Mouse (Mus musculus): ENCODE results near the gene Il3. TPM values are rescaled to one million over a fixed set of nuclear protein-coding genes. Genes with fewer than 3 reads are reported as not detected.

The Il3 gene
- total and polyA plus RNA-seq, 3 experiments, result 1.5 to 4.8 (median 3.5) TPM

- Histone ChIP-seq H3K9ac (ENCODE audit: insufficient read depth, low read depth) (peak within 1 kb of the TSS; percentile 9; the same call in 1 of the 2 replicates), H3K4me1 (ENCODE audit: control insufficient read depth in 1 of 2, insufficient read depth in 2 of 2) (peaks cover 17 to 63% of the 10 kb centered on the region in 2 experiments), H3K79me2 (replicated peaks; ENCODE audit: control insufficient read depth, extremely low read depth, insufficient read depth, poor library complexity, severe bottlenecking) (no peaks in the 10 kb centered on the region), H3K36me3 (replicated peaks in 1 of 2; ENCODE audit: control insufficient read depth in 1 of 2, insufficient read depth in 1 of 2, low read length in 1 of 2) (no peaks in the 10 kb centered on the region), H3K27ac (ENCODE audit: insufficient read depth, low read depth) (no peak within 1 kb of the TSS), H3K4me2 (ENCODE audit: insufficient read depth, low read depth, poor library complexity, severe bottlenecking) (no peak within 1 kb of the TSS), H3K9me3 (replicated peaks; ENCODE audit: low read length) (no peaks in the 10 kb centered on the region), H3K4me3 (replicated peaks in 1 of 3; ENCODE audit: low read depth in 2 of 3, low read length in 2 of 3, poor library complexity in 1 of 3) (peak within 1 kb of the TSS in 1 of 3 experiments; percentile 8), H3K27me3 (replicated peaks) (no peaks in the 10 kb centered on the region)
- TF ChIP-seq UBTF (IDR thresholded peaks at IDR 0.05; ENCODE audit: low read depth, low read length) (no peak), BHLHE40 (IDR thresholded peaks at IDR 0.05; ENCODE audit: low read depth, low read length) (peak; percentile 15; the same call in 1 of the 2 replicates), NELFE (IDR thresholded peaks at IDR 0.05; ENCODE audit: low read depth, low read length) (peak; percentile 23; the same call in 1 of the 2 replicates), MAX (IDR thresholded peaks at IDR 0.05; ENCODE audit: low read length) (no peak)
- no peak for DNase-seq (ENCODE audit: extremely low read depth)
- dilution Hi-C loops (cut with MboI; ENCODE audit: extremely low pct_ligation_motif_present, extremely low pct_unique_long_range_greater_than_20kb, low sequenced_read_pairs) (no loop called here), in situ Hi-C loops (cut with MboI; ENCODE audit: low pct_ligation_motif_present, low pct_unique_long_range_greater_than_20kb, low sequenced_read_pairs) (no loop called here)
These were observed 17.9 kb downstream of the Il3 start, which contains the start of gene Csf2 for GRCm38 (mm10) chr11:54248940-54249717. Gene Csf2, minus strand, starts transcription at chr11:54249667.

- TF ChIP-seq UBTF (IDR thresholded peaks at IDR 0.05; ENCODE audit: low read depth, low read length) (no peak), SMC3 (IDR thresholded peaks at IDR 0.05; ENCODE audit: low read depth, low read length) (no peak), MAFK (IDR thresholded peaks at IDR 0.05; ENCODE audit: insufficient replicate concordance, low read length) (peak; percentile 96), IRF4 (IDR thresholded peaks at IDR 0.05; ENCODE audit: low read depth, low read length) (no peak), JUND (conservative IDR thresholded peaks at IDR 0.05; ENCODE audit: low read depth, low read length) (no peak)
- Histone ChIP-seq H3K27ac (ENCODE audit: insufficient read depth, low read depth) (no peak overlapping the region), H3K9me3 (replicated peaks; ENCODE audit: low read length) (no peaks in the 10 kb centered on the region), H3K4me3 (replicated peaks in 1 of 3; ENCODE audit: low read depth in 2 of 3, low read length in 2 of 3, poor library complexity in 1 of 3) (no peak overlapping the region), H3K9ac (ENCODE audit: insufficient read depth, low read depth) (no peak overlapping the region), H3K4me2 (ENCODE audit: insufficient read depth, low read depth, poor library complexity, severe bottlenecking) (no peak overlapping the region), H3K79me2 (replicated peaks; ENCODE audit: control insufficient read depth, extremely low read depth, insufficient read depth, poor library complexity, severe bottlenecking) (no peaks in the 10 kb centered on the region), H3K27me3 (replicated peaks) (no peaks in the 10 kb centered on the region), H3K4me1 (ENCODE audit: control insufficient read depth in 1 of 2, insufficient read depth in 2 of 2) (peaks cover 13 to 54% of the 10 kb centered on the region in 2 experiments), H3K36me3 (replicated peaks in 1 of 2; ENCODE audit: control insufficient read depth in 1 of 2, insufficient read depth in 1 of 2, low read length in 1 of 2) (no peaks in the 10 kb centered on the region)
- DNase-seq (ENCODE audit: extremely low read depth), result no peak
- in situ Hi-C loops (cut with MboI; ENCODE audit: low pct_ligation_motif_present, low pct_unique_long_range_greater_than_20kb, low sequenced_read_pairs), result no loop called here
- dilution Hi-C loops (cut with MboI; ENCODE audit: extremely low pct_ligation_motif_present, extremely low pct_unique_long_range_greater_than_20kb, low sequenced_read_pairs), result no loop called here
These were observed 19.7 kb downstream of the Il3 start for GRCm38 (mm10) chr11:54247251-54247950.

- Histone ChIP-seq H3K27me3 (replicated peaks) (no peaks in the 10 kb centered on the region), H3K4me2 (ENCODE audit: insufficient read depth, low read depth, poor library complexity, severe bottlenecking) (no peak overlapping the region), H3K27ac (ENCODE audit: insufficient read depth, low read depth) (no peak overlapping the region), H3K4me3 (replicated peaks in 1 of 3; ENCODE audit: low read depth in 2 of 3, low read length in 2 of 3, poor library complexity in 1 of 3) (no peak overlapping the region), H3K9ac (ENCODE audit: insufficient read depth, low read depth) (no peak overlapping the region), H3K36me3 (replicated peaks in 1 of 2; ENCODE audit: control insufficient read depth in 1 of 2, insufficient read depth in 1 of 2, low read length in 1 of 2) (no peaks in the 10 kb centered on the region), H3K79me2 (replicated peaks; ENCODE audit: control insufficient read depth, extremely low read depth, insufficient read depth, poor library complexity, severe bottlenecking) (no peaks in the 10 kb centered on the region), H3K4me1 (ENCODE audit: control insufficient read depth in 1 of 2, insufficient read depth in 2 of 2) (peaks cover 8 to 37% of the 10 kb centered on the region in 2 experiments; a peak in 3 of 4 replicates), H3K9me3 (replicated peaks; ENCODE audit: low read length) (no peaks in the 10 kb centered on the region)
- dilution Hi-C loops (cut with MboI; ENCODE audit: extremely low pct_ligation_motif_present, extremely low pct_unique_long_range_greater_than_20kb, low sequenced_read_pairs), result no loop called here
- in situ Hi-C loops (cut with MboI; ENCODE audit: low pct_ligation_motif_present, low pct_unique_long_range_greater_than_20kb, low sequenced_read_pairs), result no loop called here
- DNase-seq (ENCODE audit: extremely low read depth), result no peak
- no peak for TF ChIP-seq CTCF (conservative IDR thresholded peaks at IDR 0.05 in 1 of 2, IDR thresholded peaks at IDR 0.05 in 1 of 2; ENCODE audit: low read depth in 2 of 2, low read length in 2 of 2)
- TF ChIP-seq NELFE (IDR thresholded peaks at IDR 0.05; ENCODE audit: low read depth, low read length), result no peak
- TF ChIP-seq MAX (IDR thresholded peaks at IDR 0.05; ENCODE audit: low read length), result no peak
- no peak for TF ChIP-seq ETS1 (conservative IDR thresholded peaks at IDR 0.05; ENCODE audit: low read depth, low read length)
- no peak for TF ChIP-seq CHD1 (IDR thresholded peaks at IDR 0.05; ENCODE audit: low read depth, low read length)
- no peak for TF ChIP-seq NRF1 (IDR thresholded peaks at IDR 0.05; ENCODE audit: low read depth, low read length)
- no peak for TF ChIP-seq JUN (IDR thresholded peaks at IDR 0.05; ENCODE audit: insufficient read depth, low read depth, low read length)
- TF ChIP-seq MEF2A (IDR thresholded peaks at IDR 0.05; ENCODE audit: borderline replicate concordance, low read depth, low read length), result no peak
- no peak for TF ChIP-seq SIN3A (IDR thresholded peaks at IDR 0.05; ENCODE audit: low read length)
- TF ChIP-seq RAD21 (IDR thresholded peaks at IDR 0.05; ENCODE audit: low read depth, low read length), result no peak
- no peak for TF ChIP-seq JUND (conservative IDR thresholded peaks at IDR 0.05; ENCODE audit: low read depth, low read length)
- no peak for TF ChIP-seq MYC (IDR thresholded peaks at IDR 0.05; ENCODE audit: low read depth, low read length)
- no peak for TF ChIP-seq ZNF384 (IDR thresholded peaks at IDR 0.05; ENCODE audit: low read depth, low read length)
- no peak for TF ChIP-seq BHLHE40 (IDR thresholded peaks at IDR 0.05; ENCODE audit: low read depth, low read length)
- no peak for TF ChIP-seq ZC3H11A (IDR thresholded peaks at IDR 0.05; ENCODE audit: low read depth, low read length)
- no peak for TF ChIP-seq SMC3 (IDR thresholded peaks at IDR 0.05; ENCODE audit: low read depth, low read length)
- TF ChIP-seq RCOR1 (conservative IDR thresholded peaks at IDR 0.05; ENCODE audit: low read depth, low read length), result no peak
- no peak for TF ChIP-seq E2F4 (IDR thresholded peaks at IDR 0.05; ENCODE audit: insufficient replicate concordance, low read depth, low read length)
These were observed 22.6 kb downstream of the Il3 start for GRCm38 (mm10) chr11:54244465-54244864.
